Mouse (Mus musculus): ENCODE data around the gene Dguok.

GRCm38 (mm10) chr6:83515172-83515571, 8.4 kb upstream of the Dguok start:
- no peak for TF ChIP-seq MXI1 (IDR thresholded peaks at IDR 0.05; ENCODE audit: low read depth, low read length)
- TF ChIP-seq POLR2A (IDR thresholded peaks at IDR 0.05; ENCODE audit: low read depth, low read length), result no peak
- no peak for TF ChIP-seq JUN (IDR thresholded peaks at IDR 0.05; ENCODE audit: insufficient read depth, low read depth, low read length)

All from CH12.LX (cell line).